Mouse (Mus musculus): Measurements from ENCODE around the gene Tkt.

The Tkt gene

DNA sequence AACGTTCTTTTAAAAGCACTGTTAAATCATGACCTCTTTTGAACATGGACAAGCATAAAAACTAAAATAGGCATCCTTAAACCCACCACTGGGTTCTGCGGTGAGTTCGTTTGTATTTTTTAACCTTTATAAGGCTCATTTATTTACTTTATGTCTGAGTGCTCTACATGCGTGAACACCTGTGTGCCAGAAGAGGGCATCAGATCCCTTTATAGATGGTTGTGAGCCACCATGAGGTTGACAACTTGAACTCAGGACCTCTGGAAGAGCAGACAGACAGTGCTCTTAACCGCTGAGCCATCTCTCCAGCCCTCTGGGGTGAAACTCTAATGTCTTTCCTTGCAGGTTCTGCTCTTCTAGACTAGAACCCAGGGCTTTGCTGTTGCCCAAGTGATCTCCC is 37.2 kb downstream of the Tkt start:
- DNase-seq (ENCODE audit: low spot score) = no peak

DNA sequence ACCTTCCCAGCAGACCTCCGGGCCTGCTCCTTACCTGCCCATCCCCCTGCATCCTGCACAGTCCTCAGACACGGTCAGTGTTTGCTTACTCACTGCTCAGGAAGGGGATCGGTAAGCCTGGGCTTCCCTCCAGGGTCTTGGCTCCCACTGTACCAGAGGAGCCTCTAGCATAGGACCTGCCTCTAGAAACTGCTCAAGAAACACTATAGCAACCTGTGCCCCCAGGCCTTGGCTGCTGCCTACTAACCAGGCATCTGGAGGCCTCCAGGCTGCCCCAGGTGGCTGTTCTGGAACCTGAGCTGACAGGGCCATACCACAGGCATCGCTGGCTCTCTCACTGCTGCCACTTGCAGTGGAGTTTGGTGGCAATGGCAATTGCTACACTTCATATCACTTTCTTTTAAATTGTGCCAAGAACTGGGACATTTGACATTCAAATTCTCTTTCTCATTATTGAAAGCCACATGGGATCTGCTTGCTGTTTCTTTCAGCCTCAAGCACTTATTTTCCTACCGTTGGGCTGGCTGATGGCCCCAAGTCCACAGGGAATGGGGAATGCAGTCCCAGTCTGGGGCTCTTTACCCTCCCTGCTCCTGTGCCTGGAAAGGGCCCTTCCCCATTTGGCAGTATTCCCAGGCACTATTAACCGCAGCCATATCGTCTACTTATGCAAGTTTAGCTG is 38.8 kb downstream of the Tkt start:
- DNase-seq (ENCODE audit: low spot score) = no peak

DNA sequence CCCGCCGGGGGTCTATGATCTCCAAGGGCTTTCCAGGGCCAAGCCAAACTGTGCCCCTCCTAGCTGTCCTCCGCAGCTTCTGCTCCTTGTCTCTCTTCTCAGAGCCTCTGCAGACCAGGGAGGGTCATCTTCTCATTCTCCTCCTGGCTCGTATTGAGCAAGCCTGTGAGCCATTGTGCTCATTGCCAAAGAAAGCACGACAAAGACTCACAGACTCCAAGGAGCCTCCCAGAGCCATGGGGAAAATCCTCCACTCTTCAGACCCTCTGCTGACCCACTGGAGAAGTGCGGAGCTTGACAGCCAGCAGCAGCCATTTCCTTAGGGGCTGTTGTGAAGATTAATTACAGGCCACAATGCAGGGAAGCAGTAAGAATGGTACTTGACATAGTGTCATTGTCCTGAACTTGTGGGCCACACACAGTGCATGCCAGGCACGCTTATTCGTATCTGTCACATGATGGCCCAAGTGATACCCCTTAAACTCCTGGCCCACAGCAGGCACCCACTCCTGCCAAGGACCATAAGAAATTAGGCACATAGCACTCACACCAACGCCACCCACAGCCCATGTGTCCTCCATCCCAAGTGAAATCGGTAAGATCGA is 42.0 kb downstream of the Tkt start:
- no peak for DNase-seq (ENCODE audit: low spot score)

DNA sequence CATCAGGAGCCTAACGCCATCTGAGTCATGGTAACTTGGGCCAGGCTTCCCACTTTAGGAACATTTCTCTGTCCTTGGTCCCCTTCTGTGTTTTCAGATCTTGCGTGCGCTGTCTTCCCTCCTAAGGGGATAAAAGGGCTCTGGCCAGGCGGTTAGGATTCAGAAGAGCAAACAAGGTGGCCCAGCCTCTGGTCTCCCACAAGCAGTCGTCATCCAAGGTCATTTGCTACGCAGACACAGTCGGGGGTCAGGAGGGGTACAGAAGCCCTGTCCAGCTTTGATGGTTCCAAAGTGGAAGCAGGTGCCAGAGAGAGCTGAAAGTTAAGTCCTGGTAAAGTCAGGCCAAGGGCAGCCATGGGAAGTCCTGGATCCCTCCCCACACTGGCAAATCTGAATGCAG is 42.8 kb downstream of the Tkt start:
- no peak for DNase-seq (ENCODE audit: low spot score)

DNA sequence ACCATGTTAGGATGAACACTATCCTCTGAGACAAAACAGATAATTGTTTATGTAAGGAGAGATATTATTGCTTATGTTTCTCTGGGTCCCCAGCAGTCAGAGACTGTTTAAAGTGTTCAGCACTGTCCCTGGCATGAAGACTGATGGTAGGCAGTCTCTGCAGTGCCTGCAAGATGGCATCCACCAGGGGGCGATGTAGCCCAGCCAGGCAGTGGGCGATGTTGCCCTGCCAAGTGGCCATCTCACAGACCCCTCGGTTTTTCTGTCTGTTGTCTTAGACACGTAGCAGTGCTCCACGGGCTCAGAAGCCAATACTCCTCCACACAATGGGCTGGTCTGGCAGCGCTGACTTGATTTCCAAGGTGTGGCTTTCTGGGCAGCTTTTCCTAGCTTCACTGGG is 43.3 kb downstream of the Tkt start:
- peak; percentile 82 for DNase-seq (ENCODE audit: low spot score)

DNA sequence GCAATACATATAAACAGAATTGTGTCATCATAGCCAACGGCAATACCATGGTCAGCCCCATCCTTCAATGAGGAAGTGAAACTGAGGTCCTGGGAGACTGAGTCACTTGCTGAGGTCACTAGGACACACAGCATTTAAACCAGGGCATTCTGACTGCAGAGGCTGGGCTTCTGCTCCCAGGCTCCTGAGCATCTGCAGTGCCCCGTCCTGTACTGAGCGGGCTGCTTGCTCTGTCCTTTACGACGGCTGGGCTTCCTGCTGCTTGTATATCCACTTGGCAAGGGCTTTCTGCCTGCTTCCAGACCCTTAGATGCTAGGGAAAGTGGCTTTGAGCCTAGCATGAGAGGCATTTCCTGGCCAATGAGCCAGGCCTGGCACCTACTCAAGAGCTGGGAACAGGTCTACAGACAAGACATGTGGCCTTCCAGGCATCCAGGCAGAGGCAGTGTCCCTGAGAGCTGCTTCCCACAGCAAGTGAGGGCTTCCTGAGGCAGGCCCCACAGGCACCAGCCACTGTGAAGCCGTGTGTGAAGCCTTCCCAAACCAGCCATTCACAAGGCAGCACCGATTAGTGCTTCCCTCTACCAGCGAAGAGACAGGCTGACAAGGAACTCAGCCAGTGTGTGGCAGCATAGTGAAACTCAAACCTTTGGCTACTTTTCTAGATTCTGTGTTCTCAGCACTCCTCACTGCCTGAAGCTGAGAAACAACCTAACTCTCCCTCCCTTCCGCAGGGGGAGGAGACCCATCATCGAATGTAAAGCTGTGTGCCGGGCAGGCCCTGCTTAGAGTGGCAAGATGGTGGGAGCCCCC is 45.3 kb downstream of the Tkt start:
- peak; percentile 45 for DNase-seq (ENCODE audit: low spot score)

DNA sequence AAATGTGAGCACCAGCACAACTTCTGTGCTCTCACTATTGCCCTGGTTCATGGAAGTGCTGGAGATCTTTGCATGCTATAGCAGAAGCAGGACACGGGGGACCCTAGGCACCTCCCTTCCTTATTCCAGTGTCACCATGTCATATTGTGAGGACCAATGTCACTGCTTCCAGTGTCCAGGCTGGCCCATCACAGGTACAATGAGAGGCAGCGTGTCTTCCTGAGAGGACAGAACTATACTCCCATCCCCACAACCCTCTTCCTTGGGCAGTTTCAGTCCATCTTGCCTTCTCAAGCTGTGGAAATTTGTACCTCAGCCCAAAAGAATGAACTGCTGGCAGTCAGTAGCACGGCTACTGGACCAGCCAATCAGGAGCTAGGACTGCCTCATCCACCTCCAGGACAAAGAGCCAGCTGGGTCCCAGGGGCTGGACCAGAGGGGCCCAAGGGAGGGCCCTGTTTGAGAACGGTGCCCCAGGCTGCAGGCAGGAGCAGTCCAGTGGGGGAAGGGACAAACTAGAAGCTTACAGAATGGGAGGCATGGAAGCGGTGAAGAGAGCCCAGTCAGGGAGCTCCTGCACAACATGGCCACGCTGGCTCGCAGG is 46.0 kb downstream of the Tkt start:
- no peak for DNase-seq (ENCODE audit: low spot score)

DNA sequence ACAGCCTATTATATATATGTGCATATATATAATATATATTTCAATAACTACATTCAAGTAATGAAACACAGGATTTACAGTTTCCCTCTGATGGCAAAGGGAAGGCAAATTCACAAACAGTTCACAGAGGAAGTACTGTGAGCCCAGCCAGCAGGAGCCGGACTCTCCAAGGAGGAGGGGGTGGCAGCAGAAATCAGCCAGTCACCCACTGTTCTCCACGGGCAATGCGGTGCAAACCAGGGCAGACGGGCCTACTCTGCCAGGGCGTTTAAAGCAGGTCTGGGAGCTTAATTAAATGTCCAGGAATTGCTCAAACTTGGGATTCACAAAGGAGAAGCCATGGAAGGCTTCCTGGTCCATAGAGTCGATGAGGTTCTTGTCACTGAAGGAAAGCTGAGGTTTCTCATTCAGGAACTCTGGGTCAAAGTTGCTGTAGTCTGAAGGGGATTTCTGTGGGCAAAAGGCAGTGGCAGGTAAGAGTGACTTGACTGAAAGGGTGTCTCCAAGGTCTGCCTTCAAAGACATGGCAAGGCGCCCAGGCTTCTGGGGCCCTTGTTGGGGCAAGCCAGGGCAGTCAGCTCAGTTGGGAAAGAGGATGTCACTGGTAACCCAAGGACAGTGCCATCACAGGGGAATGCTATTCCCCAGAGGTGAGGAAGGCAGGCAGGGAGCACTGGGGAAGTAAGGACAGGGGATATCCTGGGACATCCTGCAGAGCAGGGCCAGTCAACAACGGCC is 47.6 kb downstream of the Tkt start:
- DNase-seq (ENCODE audit: low spot score) = no peak

DNA sequence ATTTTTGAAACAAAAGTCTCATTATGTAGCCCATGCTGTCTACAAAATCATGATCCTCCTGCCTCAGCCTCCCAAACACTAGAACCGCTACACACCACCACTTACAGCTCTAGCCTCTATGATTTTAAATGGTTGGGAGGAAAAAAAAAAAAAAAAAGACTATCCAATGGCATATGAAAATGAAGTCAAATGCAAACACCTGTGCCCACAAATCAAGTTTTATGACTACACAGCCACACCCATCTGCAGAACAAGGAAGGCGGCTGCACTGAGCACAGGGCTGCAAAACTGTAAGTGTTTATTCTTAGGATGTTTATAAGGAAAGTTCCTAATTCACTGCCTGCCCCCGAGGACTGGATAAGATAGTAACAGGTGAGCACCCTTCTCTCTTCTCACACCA is 48.2 kb downstream of the Tkt start:
- DNase-seq (ENCODE audit: low spot score) = no peak

DNA sequence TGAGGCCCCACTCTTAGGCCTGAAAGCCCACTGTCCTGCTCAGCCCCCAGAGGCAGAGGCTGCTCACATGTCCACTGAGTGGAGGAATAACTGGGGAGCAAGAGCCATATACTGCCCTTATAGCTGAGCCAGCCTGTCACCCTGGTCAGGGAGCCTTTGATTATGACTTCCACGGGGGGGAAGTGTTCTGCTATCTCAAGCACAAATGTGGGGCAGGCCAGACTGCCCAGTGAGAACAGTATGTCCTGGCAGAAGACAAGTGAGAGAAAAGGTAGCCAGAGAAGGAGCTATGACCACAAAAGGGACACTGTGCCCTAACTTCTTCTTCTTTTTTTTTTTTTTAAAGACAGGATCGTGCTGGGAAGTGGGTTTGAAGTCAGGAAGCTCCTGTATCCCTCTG is 49.0 kb downstream of the Tkt start:
- no peak for DNase-seq (ENCODE audit: low spot score)

DNA sequence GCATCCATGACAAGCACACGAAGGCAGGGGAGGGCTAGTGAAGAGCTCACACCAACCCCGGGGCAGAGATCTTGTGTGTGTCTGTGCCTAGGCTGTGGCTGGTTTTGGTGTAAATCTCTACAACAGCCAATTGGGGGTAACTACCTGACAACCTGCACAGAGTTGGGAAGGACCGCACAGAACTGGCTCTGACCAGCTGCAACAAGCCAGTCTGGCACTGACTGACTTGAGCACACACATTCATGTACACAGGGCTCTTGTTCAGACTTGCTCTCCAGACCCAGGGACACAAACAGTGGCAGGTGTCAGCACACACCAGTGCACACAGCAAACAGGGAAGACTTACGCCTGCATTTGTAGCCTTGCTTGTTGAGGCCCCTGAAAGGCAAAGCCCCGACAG is 58.7 kb downstream of the Tkt start:
- no peak for DNase-seq (ENCODE audit: low spot score)

DNA sequence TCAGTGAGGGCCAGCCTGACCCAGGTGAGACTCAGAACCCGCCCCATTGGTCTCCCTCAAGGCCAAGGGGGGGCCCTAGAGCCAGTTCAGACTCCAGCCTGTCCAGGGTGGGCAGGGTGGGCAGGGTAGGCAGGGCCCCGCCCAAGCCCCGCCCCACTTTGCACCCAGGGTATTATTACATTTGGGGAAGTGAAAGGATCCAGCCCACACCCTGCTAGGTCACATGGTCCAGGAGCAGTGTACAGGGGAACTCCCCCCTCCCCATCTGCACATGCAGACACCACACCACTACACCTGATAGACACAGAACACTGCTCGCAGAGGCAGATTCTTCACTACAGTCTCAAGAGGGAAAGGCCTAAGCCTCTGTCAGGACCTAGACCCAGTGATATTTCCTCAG is 59.5 kb downstream of the Tkt start:
- no peak for DNase-seq (ENCODE audit: low spot score)

DNA sequence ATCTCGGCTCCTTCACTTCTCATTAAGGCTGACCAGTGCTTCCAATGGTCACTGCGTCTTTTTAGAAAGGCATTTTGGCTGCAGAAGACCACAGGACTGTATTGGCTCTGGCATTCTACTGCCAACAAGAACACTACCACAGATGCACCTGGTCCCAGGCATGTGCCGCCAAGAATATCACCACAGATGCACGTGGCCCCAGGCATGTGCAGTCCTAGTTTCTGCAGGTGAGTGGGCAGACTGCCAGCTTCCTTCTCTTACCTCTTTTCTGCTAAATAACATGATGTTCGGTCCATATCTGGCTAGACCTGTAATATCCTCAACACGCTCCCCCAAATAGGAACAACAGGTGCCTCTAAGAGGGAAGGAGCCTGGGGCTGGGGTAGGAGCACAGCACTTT is 60.0 kb downstream of the Tkt start:
- DNase-seq (ENCODE audit: low spot score) = no peak

DNA sequence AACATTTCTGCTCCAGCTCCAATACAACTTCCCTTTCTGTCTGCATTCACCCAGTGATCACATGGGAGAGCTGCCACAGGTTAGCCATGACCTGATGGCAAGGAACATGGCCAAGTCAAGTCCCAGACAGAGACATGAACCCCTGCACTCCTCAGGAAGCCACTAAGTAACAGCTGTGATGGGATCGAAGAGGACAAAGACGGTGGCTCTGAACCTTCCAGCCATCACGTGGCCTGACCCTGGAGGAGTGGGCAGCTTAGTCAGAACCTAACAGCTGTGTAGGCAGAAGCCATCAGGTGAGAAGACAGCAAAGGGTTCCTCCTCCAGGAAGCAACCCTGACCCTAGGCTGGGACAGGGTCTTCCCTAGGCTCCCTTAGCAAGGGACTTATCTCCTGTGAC is 61.3 kb downstream of the Tkt start:
- no peak for DNase-seq (ENCODE audit: low spot score)

DNA sequence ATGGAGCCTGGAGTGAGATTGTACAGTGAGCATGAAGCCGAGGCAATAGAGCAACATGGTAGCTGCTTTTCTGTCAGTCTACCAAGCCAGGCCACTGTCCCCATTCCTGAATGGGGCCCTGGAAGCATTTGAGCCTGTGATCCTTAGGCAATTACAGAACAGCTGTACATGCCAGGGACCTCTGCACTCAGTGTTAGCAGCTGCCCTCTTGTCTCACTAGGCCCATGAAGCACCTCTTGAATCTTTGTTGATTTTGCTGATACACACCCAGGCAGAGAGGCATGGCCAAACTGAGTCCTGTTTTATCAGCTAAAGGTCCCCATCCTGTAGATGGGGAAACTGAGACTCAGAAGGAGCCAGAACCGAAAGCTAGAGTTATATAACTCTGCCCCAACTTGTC is 62.1 kb downstream of the Tkt start:
- DNase-seq (ENCODE audit: low spot score) = no peak

DNA sequence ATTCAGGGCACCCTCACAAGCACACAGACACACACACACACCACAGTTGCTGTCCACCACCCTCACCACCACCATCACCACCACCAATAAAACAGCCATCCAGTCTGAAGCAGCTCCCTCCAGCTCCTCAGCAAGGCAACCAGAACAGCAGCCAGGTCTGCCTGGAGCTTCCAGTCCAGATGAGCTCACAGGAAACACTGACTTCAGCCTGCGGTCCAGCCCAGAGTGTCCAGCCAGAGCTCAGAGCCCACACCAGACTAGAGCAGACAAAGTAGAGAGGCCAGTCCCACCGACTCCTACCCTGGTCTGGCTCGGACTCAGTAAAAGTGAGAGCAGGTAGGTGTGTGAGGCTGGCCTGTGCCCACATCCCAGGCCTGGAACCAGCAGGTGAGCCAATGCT is 62.8 kb downstream of the Tkt start:
- no peak for DNase-seq (ENCODE audit: low spot score)

DNA sequence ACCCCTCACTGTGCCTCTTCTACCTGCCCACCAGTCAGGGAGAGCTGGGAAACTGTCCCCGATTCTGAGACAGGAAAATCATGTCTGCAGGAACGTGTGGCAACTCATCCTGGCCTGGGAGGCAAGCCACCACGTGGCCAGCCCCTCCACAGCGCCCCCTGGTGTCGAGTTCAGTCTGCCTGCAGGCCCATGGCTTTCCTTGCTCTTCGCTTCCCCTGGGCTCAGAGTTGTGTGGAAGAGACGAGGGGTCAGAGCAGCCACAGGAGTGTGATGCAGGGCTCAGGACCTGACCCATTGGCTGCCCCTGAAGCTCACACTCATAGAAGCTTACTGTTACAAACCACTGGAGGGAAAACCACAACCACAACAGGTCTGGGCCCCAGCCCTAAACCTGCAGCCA is 64.4 kb downstream of the Tkt start:
- peak; percentile 76 for DNase-seq (ENCODE audit: low spot score)

DNA sequence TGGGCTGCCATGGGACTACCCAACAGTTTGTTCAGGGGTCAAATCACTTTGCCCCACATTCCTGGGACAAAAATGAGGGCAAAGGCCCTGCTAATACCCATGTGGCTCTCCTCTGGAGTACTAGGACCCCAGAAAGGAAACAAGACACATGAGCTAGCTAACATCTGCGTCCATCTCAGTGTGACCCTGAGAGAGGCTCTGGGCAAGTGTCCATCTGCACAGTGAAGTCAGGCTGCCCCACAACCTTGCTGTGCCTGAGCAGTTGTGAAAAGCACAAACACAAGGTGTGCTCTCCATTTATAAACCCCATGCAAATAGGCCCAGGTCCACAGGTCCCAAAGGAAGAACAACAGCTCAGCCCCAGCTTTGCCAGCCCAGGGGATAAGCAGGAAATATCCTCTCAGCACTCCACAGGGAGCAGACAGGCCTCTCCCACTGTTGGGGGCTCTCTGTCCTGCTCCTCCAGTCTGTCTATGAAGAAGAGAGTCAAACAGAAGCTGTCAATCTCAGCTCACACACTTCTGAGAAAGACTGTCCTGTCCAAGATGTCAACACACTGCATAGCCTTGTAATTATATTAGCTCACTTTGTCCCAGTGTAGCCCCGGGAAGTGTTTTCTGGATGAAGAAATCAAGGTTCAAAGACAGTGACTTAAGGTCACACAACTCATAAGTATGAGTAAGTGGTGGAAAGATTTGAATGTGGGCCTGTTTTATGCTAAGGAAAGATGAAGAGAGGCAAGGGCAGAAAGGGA is 65.0 kb downstream of the Tkt start:
- DNase-seq (ENCODE audit: low spot score) = no peak

DNA sequence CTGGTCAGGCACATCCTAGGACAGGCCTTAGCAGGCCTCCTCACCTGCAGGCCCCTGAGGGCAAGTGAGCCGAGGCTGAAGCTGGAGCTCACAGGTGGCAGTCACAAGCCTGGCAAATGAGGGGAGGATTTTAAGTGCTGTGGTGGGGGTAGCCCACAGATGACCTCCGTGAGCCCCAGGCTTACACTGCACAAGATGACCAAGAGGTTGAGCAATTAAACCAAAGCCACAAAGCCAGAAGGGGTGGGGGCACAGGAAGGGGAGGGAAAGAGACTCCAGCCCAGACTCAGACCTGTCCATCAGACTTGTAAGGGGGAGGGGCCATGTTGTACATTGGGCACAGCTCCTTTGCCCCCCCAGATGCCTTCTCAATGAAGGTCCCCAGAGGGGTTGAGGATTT is 68.6 kb downstream of the Tkt start:
- DNase-seq (ENCODE audit: low spot score) = no peak

DNA sequence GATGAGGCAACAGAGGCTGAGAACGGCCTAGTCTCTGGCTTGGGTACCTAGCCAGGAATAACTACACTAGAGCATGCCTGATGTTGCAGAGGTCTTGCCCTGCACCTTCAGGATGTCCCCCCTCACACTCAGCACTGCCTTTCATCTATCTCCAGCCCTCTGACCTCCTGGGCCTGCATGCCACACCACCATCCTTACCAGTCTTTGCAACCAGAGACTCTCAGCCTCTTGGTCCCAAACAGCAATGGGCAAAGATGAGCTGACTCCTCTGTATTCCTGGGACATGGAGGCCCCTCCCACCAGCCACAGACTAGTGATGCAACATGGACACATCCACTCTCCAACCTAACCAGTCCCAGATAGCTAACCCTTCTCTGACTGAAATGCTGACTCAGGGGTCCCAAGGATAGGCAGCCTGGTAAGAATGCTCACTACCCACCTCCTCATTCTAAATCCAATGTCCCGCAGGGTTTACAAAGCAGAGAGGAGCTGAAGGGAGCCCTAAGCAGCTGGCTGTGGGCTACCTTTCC is 70.7 kb downstream of the Tkt start:
- DNase-seq (ENCODE audit: low spot score) = no peak

DNA sequence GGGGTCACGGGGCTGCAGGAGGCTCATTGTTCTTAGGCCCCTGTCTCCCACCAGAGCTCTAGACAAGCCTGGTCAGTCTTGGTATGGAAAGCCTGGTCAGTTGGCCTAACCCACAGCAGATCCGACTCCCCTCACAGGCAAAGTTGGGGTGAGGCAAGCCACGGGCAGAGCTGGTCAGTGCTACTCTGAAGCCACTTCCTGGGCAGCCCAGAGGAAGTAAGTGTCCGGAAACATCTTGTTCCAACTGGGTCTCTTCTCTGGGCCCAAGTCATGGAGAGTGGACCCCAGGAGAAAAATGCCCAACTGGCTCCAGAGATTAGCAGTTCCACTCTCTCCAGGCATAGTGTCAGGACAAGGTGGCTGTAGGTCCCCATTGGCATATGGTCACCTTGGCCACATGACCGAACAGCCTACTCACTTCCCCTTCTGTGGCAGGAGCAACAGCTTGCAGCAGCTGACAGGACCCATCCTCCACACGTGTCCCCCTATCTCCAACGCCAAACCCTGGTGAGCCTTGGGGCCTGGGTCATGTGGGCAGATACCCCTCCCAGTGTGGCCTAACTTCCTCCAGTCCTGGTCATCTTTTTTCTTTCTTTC is 71.9 kb downstream of the Tkt start:
- DNase-seq (ENCODE audit: low spot score) = peak; percentile 40

All from layer of hippocampus, adult 11-12 months (tissue).